Mouse (Mus musculus) midbrain, embryonic 13.5 days (tissue): ENCODE results near the gene Rbms1. TPM values are rescaled to one million over a fixed set of nuclear protein-coding genes. Genes with fewer than 3 reads are reported as not detected.

Experiments
- ATAC-seq: fragments of 200-750 bp; cut with Nextera tagmentation; 2 replicates; pipeline ENCODE4 v1.8.0; 2017; ENCODE audit warnings: mild to moderate bottlenecking, moderate TSS enrichment, moderate library complexity
- H3K27ac ChIP-seq: fragments of 300-500 bp; sonication (generic); 2 replicates; pipeline ENCODE4 v1.5.1; 2015; ENCODE audit warnings: inconsistent platforms, mild to moderate bottlenecking, moderate library complexity
- H3K27me3 ChIP-seq: fragments of 300-500 bp; sonication (generic); 2 replicates; pipeline ENCODE4 v1.6.1; 2015; ENCODE audit warnings: mild to moderate bottlenecking, inconsistent platforms
- H3K36me3 ChIP-seq: fragments of 300-500 bp; sonication (generic); 2 replicates; pipeline ENCODE4 v1.6.1; 2015; ENCODE audit warnings: mild to moderate bottlenecking, inconsistent platforms
- H3K4me1 ChIP-seq: fragments of 300-500 bp; sonication (generic); replicated peaks from 2 replicates; pipeline ENCODE4 v1.6.1; 2015; ENCODE audit warnings: inconsistent platforms
- H3K4me2 ChIP-seq: fragments of 300-500 bp; sonication (generic); replicated peaks from 2 replicates; pipeline ENCODE4 v1.6.1; 2015; ENCODE audit warnings: moderate library complexity, mild to moderate bottlenecking, inconsistent platforms
- H3K4me3 ChIP-seq: fragments of 300-500 bp; sonication (generic); replicated peaks from 2 replicates; pipeline ENCODE4 v1.5.1; 2015; ENCODE audit warnings: mild to moderate bottlenecking, inconsistent platforms
- H3K9ac ChIP-seq: fragments of 300-500 bp; sonication (generic); replicated peaks from 2 replicates; pipeline ENCODE4 v1.6.1; 2015; ENCODE audit warnings: mild to moderate bottlenecking, inconsistent platforms
- H3K9me3 ChIP-seq: fragments of 300-500 bp; sonication (generic); 2 replicates; pipeline ENCODE4 v1.6.1; 2016; ENCODE audit warnings: mild to moderate bottlenecking, inconsistent platforms
- WGBS: fragments of 180-500 bp; shearing (Covaris S2); methylation state at CpG from one replicate; pipeline ENCODE4 v1.1.7; 2015; 5-methylcytosine and 5-hydroxymethylcytosine counted together
- polyA plus RNA-seq: library from polyadenylated mRNA; unstranded; fragments of >200 nt; fragmentation: Nextera tagmentation; extraction: Ambion mirVana; gene quantifications from 2 replicates; pipeline ENCODE4 v1.2.1, GENCODE M21; 2015

Gene Rbms1
- polyA plus RNA-seq, 1 experiment from 2014 or later, result 32.0 TPM

DNA sequence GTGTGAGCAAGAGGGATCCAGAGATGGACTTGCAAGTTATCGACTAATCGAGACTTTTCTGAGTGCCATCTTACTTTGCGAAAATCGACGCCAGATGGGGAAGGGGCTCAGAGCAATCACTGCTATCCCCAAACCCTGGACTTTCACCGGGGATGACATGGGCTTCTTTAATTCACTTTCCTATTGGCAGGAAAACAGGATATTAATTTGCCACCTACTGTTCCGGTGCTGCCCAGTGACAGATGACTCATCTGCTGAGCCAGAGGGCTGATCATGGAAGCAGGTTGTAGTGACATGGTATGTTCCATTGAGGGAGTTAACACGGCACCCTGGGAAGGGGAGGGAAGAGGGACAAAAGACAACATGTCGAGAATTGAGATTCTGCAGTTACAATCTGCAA lies 206.8 kb downstream of the Rbms1 start:
- H3K4me2 ChIP-seq, result no peak overlapping the region
- H3K4me1 ChIP-seq, result no peaks in the 10 kb centered on the region
- H3K4me3 ChIP-seq, result no peak overlapping the region
- H3K27me3 ChIP-seq, result no peaks in the 10 kb centered on the region
- 81% methylated on average over 9 of the region's 9 CpGs for WGBS
- no peaks in the 10 kb centered on the region for H3K9me3 ChIP-seq
- ATAC-seq, result no peak
- H3K36me3 ChIP-seq, result 0 out of 2 replicates have a peak, but pooled peaks cover 7% of the 10 kb centered on the region
- no peak overlapping the region for H3K9ac ChIP-seq
- H3K27ac ChIP-seq, result no peak overlapping the region

DNA sequence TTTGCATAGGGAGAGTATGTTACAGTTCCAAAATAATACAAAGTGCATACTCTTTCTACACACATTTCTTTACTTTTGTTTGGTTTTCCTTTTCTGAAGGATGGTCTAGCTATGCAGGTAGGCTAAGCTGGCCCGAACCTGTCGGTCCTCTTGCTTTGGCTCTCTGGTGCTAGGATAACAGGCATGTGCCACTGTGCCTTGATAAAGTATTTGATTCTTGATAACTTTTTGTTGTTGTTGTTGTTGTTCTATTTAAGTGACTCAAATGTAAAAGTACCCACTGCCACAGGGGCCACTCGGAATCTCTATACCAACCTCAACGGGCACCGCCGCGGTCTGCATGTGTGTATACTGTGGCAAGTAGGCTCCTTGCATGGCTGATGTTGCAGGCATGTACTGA lies 207.9 kb downstream of the Rbms1 start:
- 98% methylated on average over 7 of the region's 7 CpGs for WGBS
- Histone ChIP-seq H3K27ac (no peak overlapping the region), H3K9ac (no peak overlapping the region), H3K27me3 (no peaks in the 10 kb centered on the region), H3K36me3 (0 out of 2 replicates have a peak, but pooled peaks cover 7% of the 10 kb centered on the region), H3K4me3 (no peak overlapping the region), H3K4me1 (no peaks in the 10 kb centered on the region), H3K9me3 (no peaks in the 10 kb centered on the region), H3K4me2 (no peak overlapping the region)
- ATAC-seq, result no peak

DNA sequence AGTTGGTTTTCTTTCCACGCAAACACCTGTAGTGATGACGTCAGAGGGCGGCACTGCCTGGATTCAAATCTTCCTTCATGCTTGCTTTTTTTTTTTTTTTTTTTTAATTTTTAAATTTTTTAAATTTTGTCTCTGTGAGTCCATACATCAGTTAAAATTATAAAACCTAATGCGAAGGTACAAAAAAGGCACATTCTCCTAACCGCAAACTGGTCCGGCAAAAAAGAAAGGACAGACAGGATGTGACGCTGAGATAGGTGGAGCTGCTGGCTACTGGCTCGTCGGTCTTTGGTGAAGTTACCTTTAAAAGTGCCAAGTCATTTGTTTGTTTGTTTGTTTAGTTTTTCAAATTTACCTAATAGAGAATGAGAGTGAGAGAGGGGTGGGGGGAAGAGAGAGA lies 211.7 kb downstream of the Rbms1 start:
- no peak for ATAC-seq
- Histone ChIP-seq H3K9ac (no peak overlapping the region), H3K36me3 (0 out of 2 replicates have a peak, but pooled peaks cover 7% of the 10 kb centered on the region), H3K27ac (no peak overlapping the region), H3K4me1 (no peaks in the 10 kb centered on the region), H3K27me3 (no peaks in the 10 kb centered on the region), H3K4me3 (no peak overlapping the region), H3K9me3 (no peaks in the 10 kb centered on the region), H3K4me2 (no peak overlapping the region)
- WGBS, result 95% methylated on average over 9 of the region's 9 CpGs

- Histone ChIP-seq H3K4me3 (no peak overlapping the region), H3K36me3 (0 out of 2 replicates have a peak, but pooled peaks cover 3% of the 10 kb centered on the region), H3K4me1 (no peaks in the 10 kb centered on the region), H3K9me3 (no peaks in the 10 kb centered on the region), H3K27me3 (no peaks in the 10 kb centered on the region), H3K4me2 (no peak overlapping the region), H3K27ac (no peak overlapping the region), H3K9ac (no peak overlapping the region)
- WGBS, result 89% methylated on average over 3 of the region's 3 CpGs
- no peak for ATAC-seq
Measured at GRCm38 (mm10) chr2:60750591-60750990, 212.4 kb downstream of the Rbms1 start.

- Histone ChIP-seq H3K27ac (no peak overlapping the region), H3K27me3 (no peaks in the 10 kb centered on the region), H3K36me3 (no peaks in the 10 kb centered on the region), H3K9ac (no peak overlapping the region), H3K4me1 (no peaks in the 10 kb centered on the region), H3K4me2 (no peak overlapping the region), H3K9me3 (no peaks in the 10 kb centered on the region), H3K4me3 (no peak overlapping the region)
- no peak for ATAC-seq
- 95% methylated on average over 1 of the region's 1 CpGs for WGBS
Measured at GRCm38 (mm10) chr2:60748585-60748984, 214.4 kb downstream of the Rbms1 start.

DNA sequence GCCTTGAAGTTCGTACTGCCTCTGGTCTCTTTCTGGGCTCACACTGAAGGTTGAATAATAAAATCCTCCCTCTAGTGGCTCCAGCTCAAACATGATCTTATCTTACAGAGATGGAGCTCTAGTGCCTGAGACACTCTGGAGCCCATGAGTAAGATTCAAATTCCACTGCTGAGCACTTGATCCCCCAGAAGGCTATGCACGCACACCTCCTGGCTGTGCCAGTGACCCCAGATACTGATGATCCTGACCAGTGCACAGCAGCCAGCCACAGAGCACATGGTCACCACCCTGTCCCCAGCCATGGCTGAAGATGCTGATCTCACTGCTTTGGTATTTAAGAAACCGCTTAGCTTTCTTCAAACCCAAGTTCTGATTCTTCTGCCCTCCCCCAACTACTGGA lies 215.4 kb downstream of the Rbms1 start:
- Histone ChIP-seq H3K4me3 (no peak overlapping the region), H3K36me3 (no peaks in the 10 kb centered on the region), H3K4me2 (no peak overlapping the region), H3K9ac (no peak overlapping the region), H3K27me3 (no peaks in the 10 kb centered on the region), H3K4me1 (no peaks in the 10 kb centered on the region), H3K27ac (no peak overlapping the region), H3K9me3 (no peaks in the 10 kb centered on the region)
- no peak for ATAC-seq
- 83% methylated on average over 3 of the region's 3 CpGs for WGBS

DNA sequence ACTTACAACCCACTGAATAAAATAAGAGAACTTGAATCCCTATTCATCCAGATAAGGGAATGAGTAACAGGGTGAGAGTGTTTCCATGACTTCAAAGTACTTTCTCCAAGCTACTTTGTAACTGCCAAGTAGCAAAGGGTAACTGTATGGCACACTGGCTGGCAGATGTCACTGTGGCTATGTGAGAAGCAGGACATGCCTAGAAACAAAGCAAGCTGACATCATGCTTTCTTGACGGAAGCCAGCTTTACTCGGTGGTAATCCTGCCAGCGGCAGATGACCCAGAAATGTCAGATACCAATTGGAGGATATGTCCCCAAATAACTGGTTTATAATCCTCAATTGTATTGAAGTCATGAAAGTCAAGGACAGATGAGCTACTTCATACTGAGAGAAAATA lies 218.3 kb downstream of the Rbms1 start:
- Histone ChIP-seq H3K36me3 (no peaks in the 10 kb centered on the region), H3K4me1 (no peaks in the 10 kb centered on the region), H3K27me3 (no peaks in the 10 kb centered on the region), H3K4me2 (no peak overlapping the region), H3K27ac (no peak overlapping the region), H3K4me3 (no peak overlapping the region), H3K9me3 (no peaks in the 10 kb centered on the region), H3K9ac (no peak overlapping the region)
- ATAC-seq, result no peak
- WGBS, result 37% methylated on average over 3 of the region's 3 CpGs

- Histone ChIP-seq H3K36me3 (no peaks in the 10 kb centered on the region), H3K4me3 (no peak overlapping the region), H3K9ac (no peak overlapping the region), H3K4me2 (no peak overlapping the region), H3K4me1 (no peaks in the 10 kb centered on the region), H3K27me3 (no peaks in the 10 kb centered on the region), H3K9me3 (no peaks in the 10 kb centered on the region), H3K27ac (no peak overlapping the region)
- 84% methylated on average over 10 of the region's 10 CpGs for WGBS
- no peak for ATAC-seq
Measured at GRCm38 (mm10) chr2:60739389-60740137, 223.4 kb downstream of the Rbms1 start.

- 61% methylated on average over 6 of the region's 6 CpGs for WGBS
- Histone ChIP-seq H3K27ac (no peak overlapping the region), H3K4me3 (no peak overlapping the region), H3K4me2 (no peak overlapping the region), H3K9me3 (no peaks in the 10 kb centered on the region), H3K27me3 (no peaks in the 10 kb centered on the region), H3K9ac (no peak overlapping the region), H3K4me1 (peaks cover 4% of the 10 kb centered on the region; the same call in 1 of the 2 replicates), H3K36me3 (no peaks in the 10 kb centered on the region)
- no peak for ATAC-seq
Measured at GRCm38 (mm10) chr2:60730929-60731328, 232.1 kb downstream of the Rbms1 start.

DNA sequence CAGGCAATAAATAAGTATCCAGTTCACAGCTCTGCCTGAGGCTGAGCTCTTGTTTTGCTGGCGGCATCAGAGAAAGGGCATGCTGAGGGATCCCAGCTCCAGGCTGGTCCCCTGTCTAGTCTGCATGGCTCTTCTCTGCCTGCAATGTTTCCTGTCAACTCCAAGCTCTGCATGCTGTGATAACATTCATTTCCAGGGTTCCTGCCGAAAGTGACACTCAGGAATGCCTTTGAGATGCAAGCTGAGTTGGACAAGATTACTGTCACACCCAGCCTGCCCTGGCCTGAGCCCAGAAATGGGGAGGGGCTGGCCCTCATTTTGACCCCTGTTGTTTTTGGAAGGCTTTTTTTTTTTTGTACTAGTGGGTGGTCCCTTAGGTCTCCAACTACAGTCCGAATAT lies 233.0 kb downstream of the Rbms1 start:
- H3K9me3 ChIP-seq, result no peaks in the 10 kb centered on the region
- H3K4me3 ChIP-seq, result no peak overlapping the region
- H3K4me2 ChIP-seq, result no peak overlapping the region
- 16% methylated on average over 3 of the region's 3 CpGs for WGBS
- no peak overlapping the region for H3K27ac ChIP-seq
- H3K36me3 ChIP-seq, result no peaks in the 10 kb centered on the region
- ATAC-seq, result no peak
- H3K4me1 ChIP-seq, result peaks cover 4% of the 10 kb centered on the region; the same call in 1 of the 2 replicates
- no peak overlapping the region for H3K9ac ChIP-seq
- H3K27me3 ChIP-seq, result no peaks in the 10 kb centered on the region

DNA sequence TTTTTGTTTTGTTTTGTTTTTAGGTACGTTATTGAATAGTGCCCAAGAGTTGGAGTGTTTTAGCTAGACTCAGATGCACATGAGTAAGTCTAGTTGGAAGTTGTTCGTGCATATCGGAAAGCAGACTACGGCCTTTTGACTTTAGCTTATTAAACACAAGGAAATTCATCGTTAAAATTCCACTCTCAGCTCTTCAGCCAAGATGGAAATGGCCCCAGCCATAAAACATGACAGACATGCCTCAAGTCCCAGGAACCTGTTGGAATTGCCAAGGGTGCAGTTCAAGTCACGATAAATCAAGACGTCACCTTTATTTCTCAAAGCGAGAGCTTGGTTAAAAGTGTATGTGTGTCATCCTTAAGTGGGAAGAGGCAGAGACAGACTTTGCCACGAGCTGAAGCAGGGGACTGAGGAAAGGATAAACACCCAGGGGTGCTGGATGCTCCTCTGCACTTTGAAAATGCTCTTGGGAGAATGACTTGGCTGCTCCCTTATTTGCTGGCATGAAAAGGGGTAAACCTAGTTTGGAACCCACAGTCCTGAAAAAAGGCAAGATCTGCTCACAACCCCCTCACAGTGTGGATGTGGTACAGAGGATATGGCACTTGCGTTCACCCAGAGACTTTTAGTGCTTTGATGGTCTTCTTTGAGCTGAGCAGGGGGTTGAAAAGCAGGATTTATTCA lies 233.9 kb downstream of the Rbms1 start:
- Histone ChIP-seq H3K4me2 (no peak overlapping the region), H3K36me3 (no peaks in the 10 kb centered on the region), H3K27ac (no peak overlapping the region), H3K27me3 (no peaks in the 10 kb centered on the region), H3K4me1 (peaks cover 4% of the 10 kb centered on the region; the same call in 1 of the 2 replicates), H3K9me3 (no peaks in the 10 kb centered on the region), H3K4me3 (no peak overlapping the region), H3K9ac (no peak overlapping the region)
- 77% methylated on average over 10 of the region's 10 CpGs for WGBS
- ATAC-seq, result no peak

DNA sequence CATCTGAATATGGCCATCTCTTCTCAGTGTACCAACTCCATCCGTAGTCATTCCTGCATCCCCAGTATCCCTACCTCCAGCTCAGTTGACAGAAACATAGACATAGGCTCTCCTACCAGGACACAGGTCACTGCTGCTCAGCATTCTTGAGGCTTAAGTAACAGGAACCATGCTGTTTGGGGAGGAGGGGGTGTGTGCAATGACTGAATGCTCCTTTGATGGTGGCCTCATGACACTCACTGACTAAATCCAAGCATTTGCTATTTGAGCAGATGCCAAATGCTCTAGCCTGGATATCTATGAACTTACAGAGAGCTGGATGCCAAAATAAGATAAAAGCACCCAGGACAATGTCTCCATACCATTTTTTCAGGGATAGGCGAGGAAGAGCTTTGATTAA lies 238.3 kb downstream of the Rbms1 start:
- Histone ChIP-seq H3K9me3 (no peaks in the 10 kb centered on the region), H3K27me3 (0 out of 2 replicates have a peak, but pooled peaks cover 3% of the 10 kb centered on the region), H3K4me1 (no peaks in the 10 kb centered on the region), H3K4me2 (no peak overlapping the region), H3K36me3 (no peaks in the 10 kb centered on the region), H3K4me3 (no peak overlapping the region), H3K27ac (no peak overlapping the region), H3K9ac (no peak overlapping the region)
- no peak for ATAC-seq
- 79% methylated on average over 2 of the region's 2 CpGs for WGBS
